Mouse (Mus musculus) CD4-positive, CD25-positive, alpha-beta regulatory T cell, adult 9 weeks (primary cell): ENCODE measurements around the gene 2310009B15Rik. TPM values are rescaled to one million over a fixed set of nuclear protein-coding genes. Genes with fewer than 3 reads are reported as not detected.

Experiments
- polyA plus RNA-seq: library from polyadenylated mRNA; unstranded; fragments of 100-300 nt; shearing (Covaris generic); gene quantifications from one replicate; pipeline ENCODE4 v1.2.1, GENCODE M21; 2017

Gene 2310009B15Rik
- 16.3 TPM for polyA plus RNA-seq

DNA sequence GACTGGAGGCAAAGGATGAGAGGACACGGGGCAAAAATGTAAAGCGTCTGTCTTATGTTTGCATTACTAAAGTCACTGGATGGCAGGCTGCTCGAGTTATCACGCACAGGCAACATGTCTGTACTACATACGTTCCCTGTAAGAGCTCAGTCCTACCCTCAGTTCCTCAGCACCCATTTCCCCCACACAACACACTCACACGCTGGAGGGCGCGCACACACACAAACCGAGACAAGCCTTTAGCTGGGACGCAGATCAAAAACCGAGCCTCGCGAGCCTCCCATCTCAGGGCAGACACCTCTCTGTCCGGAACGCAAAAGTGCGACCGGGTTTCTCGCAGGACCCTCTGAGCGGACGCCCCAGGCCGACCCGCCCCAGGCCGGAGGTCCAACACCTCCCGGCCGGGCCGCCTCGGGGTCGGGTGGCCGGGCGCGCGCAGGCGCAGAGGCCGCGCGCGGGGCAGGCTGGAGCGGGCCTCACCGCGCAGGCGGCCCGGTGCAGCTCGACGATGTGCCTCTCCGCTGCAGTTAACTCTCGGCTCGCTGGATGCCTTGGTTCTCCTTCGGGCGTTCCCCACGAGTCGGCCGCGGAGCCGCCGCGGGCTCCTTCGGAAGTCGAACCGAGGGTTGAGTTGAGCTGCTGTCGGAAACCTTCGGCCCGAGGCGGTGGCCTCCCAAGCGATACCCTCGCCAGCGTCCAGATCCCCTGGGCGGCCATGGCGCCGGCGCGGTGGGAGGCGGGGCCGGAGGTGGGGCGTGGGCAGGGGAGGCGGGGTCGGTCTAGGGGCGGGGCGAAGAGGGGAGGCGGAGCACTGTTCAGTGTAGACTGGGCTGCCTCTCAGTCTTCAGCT, at the start of gene 2310009B15Rik:
Gene 2310009B15Rik, minus strand, starts transcription at position 752 of the 850 bp plus-strand sequence.

DNA sequence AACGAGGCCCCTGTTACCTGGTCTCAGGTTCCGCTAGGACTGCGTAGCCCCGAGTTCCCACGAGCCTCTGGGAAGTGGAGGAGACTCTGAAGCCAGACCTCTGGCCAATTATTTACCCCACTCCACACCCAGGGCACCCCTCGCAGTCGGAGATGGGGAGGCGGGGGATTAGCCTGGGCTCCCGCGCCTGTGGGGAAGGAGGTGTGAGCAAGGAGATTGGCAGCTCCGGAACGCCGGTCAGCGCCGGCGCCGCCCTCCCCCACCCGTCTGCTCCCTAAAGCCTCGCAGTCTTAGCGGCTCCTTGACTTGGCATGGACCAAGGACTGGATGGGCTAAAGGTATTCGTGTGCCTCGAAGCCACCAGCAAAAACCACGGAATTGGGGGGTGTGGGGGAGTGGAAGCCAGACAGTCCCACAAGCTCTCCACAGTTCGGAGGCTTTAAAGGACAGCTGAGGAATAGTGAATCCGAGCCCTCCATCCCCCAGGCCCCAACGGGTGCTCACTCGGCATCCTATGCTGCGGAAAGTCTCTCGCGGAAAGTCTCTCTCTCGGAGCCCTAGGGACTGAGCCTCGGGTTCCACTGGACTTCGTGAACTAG, 8.0 kb downstream of the 2310009B15Rik start, which contains the start of gene Lhx9:
Gene Lhx9, minus strand, starts transcription at position 67 of the 599 bp plus-strand sequence.

Other genes with a start within 250 kb of the 2310009B15Rik start
- 50.3 TPM for gene Nek7, start 236.7 kb downstream of the 2310009B15Rik start, polyA plus RNA-seq
- gene Lhx9, start 8.3 kb downstream of the 2310009B15Rik start, polyA plus RNA-seq = 0.11 TPM
- gene Dennd1b, start 106.6 kb upstream of the 2310009B15Rik start, polyA plus RNA-seq = 11.4 TPM